ENCODE assay signal across 14 mouse cellular contexts in the genomic region with DNA sequence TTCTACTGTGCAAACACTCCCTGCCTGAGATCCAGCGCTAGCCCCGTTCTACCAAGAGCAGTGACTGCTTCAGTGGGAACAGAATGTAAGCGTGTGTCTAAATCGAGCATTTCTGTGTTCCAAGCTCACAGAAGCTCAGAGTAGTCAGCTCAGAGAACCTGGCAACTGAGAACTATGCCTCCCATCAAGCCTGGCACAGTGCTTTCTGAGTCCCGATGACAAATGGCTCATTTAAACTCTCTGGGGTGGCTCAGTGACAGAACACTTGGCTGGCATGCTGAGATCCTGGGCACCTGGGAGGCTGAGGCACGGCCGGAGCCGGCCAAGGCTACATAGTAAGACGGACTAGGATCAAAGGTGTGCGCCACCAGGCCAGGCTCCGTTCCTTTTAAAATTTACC. TPM values are rescaled to one million over a fixed set of nuclear protein-coding genes. Genes with fewer than 3 reads are reported as not detected.
DNase-seq lines count a peak whose midpoint lies in the region; ATAC-seq and TF ChIP-seq lines count a peak whose summit lies in the region.
"Had no signal": no experiment of that assay in that cellular context is flagged by ENCODE, and none has a peak within 500 bp of the region (broad histone marks: within the 10 kb centered on the region; RNA-seq: fewer than 3 reads in every experiment).

No protein-coding gene starts in this region.

- ATAC-seq in kidney, embryonic 14.5 days (ENCODE audit: low FRiP score, low TSS enrichment), result no peak
- no peak for ATAC-seq in lung, postnatal 0 days
- ATAC-seq: forebrain, embryonic 13.5 days had no signal

- no peak overlapping the region for H3K4me3 ChIP-seq in kidney, embryonic 14.5 days (ENCODE audit: low read length)
- H3K4me3 ChIP-seq in lung, postnatal 0 days (ENCODE audit: low read depth, low read length), result no peak overlapping the region
- H3K4me3 ChIP-seq: embryonic facial prominence, embryonic 12.5 days; forebrain, embryonic 13.5 days; heart, embryonic 10.5 days; hindbrain, embryonic 15.5 days; myocyte had no signal

- 97% methylated on average over 11 of the region's 11 CpGs for WGBS in kidney, embryonic 14.5 days
- 82% methylated on average over 11 of the region's 11 CpGs for WGBS in lung, postnatal 0 days

- no peaks in the 10 kb centered on the region for H3K27me3 ChIP-seq in kidney, embryonic 14.5 days (ENCODE audit: control insufficient read depth, insufficient read depth, low read length)
- H3K27me3 ChIP-seq in lung, postnatal 0 days (replicated peaks; ENCODE audit: insufficient read depth, low read length), result no peaks in the 10 kb centered on the region
- H3K27me3 ChIP-seq: embryonic facial prominence, embryonic 12.5 days; forebrain, embryonic 13.5 days; hindbrain, embryonic 15.5 days had no signal

- no peaks in the 10 kb centered on the region for H3K9me3 ChIP-seq in kidney, embryonic 14.5 days (ENCODE audit: control insufficient read depth, low read length)
- no peaks in the 10 kb centered on the region for H3K9me3 ChIP-seq in lung, postnatal 0 days (ENCODE audit: low read length)
- H3K9me3 ChIP-seq: embryonic facial prominence, embryonic 12.5 days; forebrain, embryonic 13.5 days; heart, embryonic 10.5 days; hindbrain, embryonic 15.5 days had no signal

- TF ChIP-seq CTCF in lung, postnatal 0 days (IDR thresholded peaks at IDR 0.05), result no peak

- no peak overlapping the region for H3K9ac ChIP-seq in kidney, embryonic 14.5 days (ENCODE audit: low read depth, low read length)
- no peak overlapping the region for H3K9ac ChIP-seq in lung, postnatal 0 days (replicated peaks; ENCODE audit: low read depth)
- H3K9ac ChIP-seq: embryonic facial prominence, embryonic 12.5 days; forebrain, embryonic 13.5 days; hindbrain, embryonic 15.5 days; liver, embryonic 14.5 days had no signal

- no peak overlapping the region for H3K27ac ChIP-seq in kidney, embryonic 14.5 days (ENCODE audit: low read depth, low read length)
- no peak overlapping the region for H3K27ac ChIP-seq in lung, postnatal 0 days (ENCODE audit: low read length)
- H3K27ac ChIP-seq: embryonic facial prominence, embryonic 12.5 days; forebrain, embryonic 13.5 days; heart, embryonic 10.5 days; hindbrain, embryonic 15.5 days; liver, embryonic 14.5 days had no signal

- TF ChIP-seq EP300 in lung, postnatal 0 days (IDR thresholded peaks at IDR 0.05), result no peak

- H3K4me2 ChIP-seq in kidney, embryonic 14.5 days (replicated peaks; ENCODE audit: low read depth, low read length), result no peak overlapping the region
- no peak overlapping the region for H3K4me2 ChIP-seq in lung, postnatal 0 days (replicated peaks; ENCODE audit: low read depth, low read length)
- H3K4me2 ChIP-seq: embryonic facial prominence, embryonic 12.5 days; forebrain, embryonic 13.5 days; hindbrain, embryonic 15.5 days had no signal

- peaks cover 71% of the 10 kb centered on the region for H3K36me3 ChIP-seq in kidney, embryonic 14.5 days (ENCODE audit: control insufficient read depth, insufficient read depth, low read length)
- H3K36me3 ChIP-seq in lung, postnatal 0 days (ENCODE audit: insufficient read depth, low read length), result no peaks in the 10 kb centered on the region
- H3K36me3 ChIP-seq: hindbrain, embryonic 15.5 days had no signal

- DNase-seq in kidney, adult 18-20 months, result peak; percentile 29
- DNase-seq in cerebellum, adult 11-12 months, result peak; percentile 85
- peak; percentile 87 for DNase-seq in cerebellum, adult 9-11 months
- DNase-seq in left cerebral cortex, adult 18-20 months (ENCODE audit: low spot score in 2 of 2), result peak; percentile 15 to 32
- no peak for DNase-seq in heart, adult 9 months (ENCODE audit: low spot score in 2 of 2)
- no peak for DNase-seq in lung, postnatal 0 days (ENCODE audit: low spot score)
- DNase-seq: retina, postnatal 1 day had no signal

- no peaks in the 10 kb centered on the region for H3K4me1 ChIP-seq in kidney, embryonic 14.5 days (ENCODE audit: control insufficient read depth, insufficient read depth, low read length)
- no peaks in the 10 kb centered on the region for H3K4me1 ChIP-seq in lung, postnatal 0 days (ENCODE audit: insufficient read depth, low read depth, low read length)
- H3K4me1 ChIP-seq: embryonic facial prominence, embryonic 12.5 days; forebrain, embryonic 13.5 days; heart, embryonic 10.5 days; hindbrain, embryonic 15.5 days had no signal

RNA-seq across cellular contexts. Expression of gene Kntc1, which starts 56.8 kb away (rescaled TPM):
- 33.7 and 35.9 TPM in 2 replicates for polyA plus RNA-seq in kidney, embryonic 14.5 days (2014; fragmentation: Nextera tagmentation; extraction: Ambion mirVana)
- total RNA-seq in left cerebral cortex, adult 18-20 months (2021), result 1 to 10 TPM in 1 of 2 experiments, under 1 TPM in 1; 0.89 to 1.1 TPM
- 0.92 and 2.9 TPM in 2 replicates for polyA plus RNA-seq in lung, postnatal 0 days (2015; fragmentation: Nextera tagmentation; extraction: Ambion mirVana)

RNA-seq across cellular contexts. Expression of gene Rsrc2, which starts 57.1 kb away (rescaled TPM):
- polyA plus RNA-seq in kidney, embryonic 14.5 days (2014; fragmentation: Nextera tagmentation; extraction: Ambion mirVana), result 128 and 153 TPM in 2 replicates
- 10 to 100 TPM; 79.4 to 88.4 TPM for total RNA-seq in left cerebral cortex, adult 18-20 months (2021)
- polyA plus RNA-seq in lung, postnatal 0 days (2015; fragmentation: Nextera tagmentation; extraction: Ambion mirVana), result 96.7 and 102 TPM in 2 replicates

RNA-seq across cellular contexts. Expression of gene Hcar2, which starts 59.0 kb away (rescaled TPM):
- not detected in 2 replicates for polyA plus RNA-seq in kidney, embryonic 14.5 days (2014; fragmentation: Nextera tagmentation; extraction: Ambion mirVana)
- total RNA-seq in left cerebral cortex, adult 18-20 months (2021), result not detected
- 3.7 and 5.4 TPM in 2 replicates for polyA plus RNA-seq in lung, postnatal 0 days (2015; fragmentation: Nextera tagmentation; extraction: Ambion mirVana)
- polyA plus RNA-seq: forebrain, embryonic 13.5 days; heart, embryonic 10.5 days; hindbrain, embryonic 15.5 days; myocyte had no signal

Comparison
In these comparisons a context has a peak if more than half of its experiments do, and no peak if none do; other contexts are left out.
1. DNase-seq: peak in kidney, adult 18-20 months (single experiment), cerebellum, adult 11-12 months (single experiment), cerebellum, adult 9-11 months (single experiment) and left cerebral cortex, adult 18-20 months (2 of 2); none in heart, adult 9 months (0 of 2) and lung, postnatal 0 days (single experiment).